Mouse (Mus musculus): ENCODE results near the gene Slc27a5. TPM values are rescaled to one million over a fixed set of nuclear protein-coding genes. Genes with fewer than 3 reads are reported as not detected.

Gene Slc27a5
- polyA plus RNA-seq, 1 experiment from 2014 or later: not detected

GRCm38 (mm10) chr7:13036806-13037205 is 38.8 kb upstream of the Slc27a5 start:
- Histone ChIP-seq H3K36me3 (peaks cover 31% of the 10 kb centered on the region), H3K4me3 (peak overlapping the region; percentile 66), H3K4me1 (peaks cover 41% of the 10 kb centered on the region), H3K9ac (peak overlapping the region; percentile 96), H3K27ac (peak overlapping the region; percentile 100; the same call in 1 of the 2 replicates), H3K27me3 (peaks cover 4% of the 10 kb centered on the region; the same call in 1 of the 2 replicates), H3K4me2 (peak overlapping the region; percentile 82), H3K9me3 (no peaks in the 10 kb centered on the region)
- 29% methylated on average over 4 of the region's 4 CpGs for WGBS
- ATAC-seq (ENCODE audit: borderline replicate concordance, extremely low read depth, low FRiP score, low TSS enrichment): no peak

GRCm38 (mm10) chr7:13035211-13035855 is 37.3 kb upstream of the Slc27a5 start:
- ATAC-seq (ENCODE audit: borderline replicate concordance, extremely low read depth, low FRiP score, low TSS enrichment): no peak
- Histone ChIP-seq H3K36me3 (peaks cover 46% of the 10 kb centered on the region), H3K9ac (no peak overlapping the region), H3K4me3 (peak overlapping the region; percentile 66), H3K27me3 (no peaks in the 10 kb centered on the region), H3K27ac (peak overlapping the region; percentile 92), H3K4me2 (peak overlapping the region; percentile 81), H3K4me1 (peaks cover 41% of the 10 kb centered on the region), H3K9me3 (no peaks in the 10 kb centered on the region)
- WGBS: 79% methylated on average over 17 of the region's 17 CpGs

- Histone ChIP-seq H3K4me3 (peak within 1 kb of the TSS; percentile 66), H3K36me3 (peaks cover 55% of the 10 kb centered on the region), H3K27ac (peak within 1 kb of the TSS; percentile 92), H3K27me3 (no peaks in the 10 kb centered on the region), H3K9me3 (no peaks in the 10 kb centered on the region), H3K9ac (peak within 1 kb of the TSS; percentile 83), H3K4me1 (peaks cover 41% of the 10 kb centered on the region), H3K4me2 (peak within 1 kb of the TSS; percentile 81)
- ATAC-seq (ENCODE audit: borderline replicate concordance, extremely low read depth, low FRiP score, low TSS enrichment): peak; percentile 72
- under 1% methylated on average over 45 of the region's 45 CpGs for WGBS
Measured at GRCm38 (mm10) chr7:13034148-13034977, 36.4 kb upstream of the Slc27a5 start, which contains the start of gene Chmp2a. Gene Chmp2a (minus strand): TSS chr7:13034807.

- ATAC-seq (ENCODE audit: borderline replicate concordance, extremely low read depth, low FRiP score, low TSS enrichment): no peak
- peak overlapping the region; percentile 81 for H3K4me2 ChIP-seq
- H3K27me3 ChIP-seq: no peaks in the 10 kb centered on the region
- 43% methylated on average over 13 of the region's 13 CpGs for WGBS
- H3K9ac ChIP-seq: peak overlapping the region; percentile 83
- H3K4me3 ChIP-seq: peak overlapping the region; percentile 66
- H3K36me3 ChIP-seq: peaks cover 63% of the 10 kb centered on the region
- H3K27ac ChIP-seq: peak overlapping the region; percentile 92
- peaks cover 34% of the 10 kb centered on the region for H3K4me1 ChIP-seq
- no peaks in the 10 kb centered on the region for H3K9me3 ChIP-seq
Measured at GRCm38 (mm10) chr7:13033451-13034147, 35.6 kb upstream of the Slc27a5 start.

- no peak overlapping the region for H3K4me3 ChIP-seq
- H3K4me2 ChIP-seq: no peak overlapping the region
- peaks cover 73% of the 10 kb centered on the region for H3K36me3 ChIP-seq
- 88% methylated on average over 7 of the region's 7 CpGs for WGBS
- H3K9me3 ChIP-seq: no peaks in the 10 kb centered on the region
- no peak overlapping the region for H3K9ac ChIP-seq
- no peaks in the 10 kb centered on the region for H3K27me3 ChIP-seq
- no peak overlapping the region for H3K27ac ChIP-seq
- peaks cover 33% of the 10 kb centered on the region for H3K4me1 ChIP-seq
- ATAC-seq (ENCODE audit: borderline replicate concordance, extremely low read depth, low FRiP score, low TSS enrichment): no peak
Measured at GRCm38 (mm10) chr7:13032541-13032940, 34.5 kb upstream of the Slc27a5 start.

- no peak for ATAC-seq (ENCODE audit: borderline replicate concordance, extremely low read depth, low FRiP score, low TSS enrichment)
- Histone ChIP-seq H3K9ac (no peak overlapping the region), H3K4me3 (no peak overlapping the region), H3K36me3 (peaks cover 79% of the 10 kb centered on the region), H3K4me2 (no peak overlapping the region), H3K27me3 (no peaks in the 10 kb centered on the region), H3K9me3 (no peaks in the 10 kb centered on the region), H3K4me1 (peaks cover 34% of the 10 kb centered on the region), H3K27ac (no peak overlapping the region)
- 67% methylated on average over 2 of the region's 2 CpGs for WGBS
Measured at GRCm38 (mm10) chr7:13031983-13032382, 34.0 kb upstream of the Slc27a5 start.

- no peak overlapping the region for H3K9ac ChIP-seq
- H3K4me3 ChIP-seq: no peak overlapping the region
- peaks cover 85% of the 10 kb centered on the region for H3K36me3 ChIP-seq
- ATAC-seq (ENCODE audit: borderline replicate concordance, extremely low read depth, low FRiP score, low TSS enrichment): no peak
- H3K27me3 ChIP-seq: no peaks in the 10 kb centered on the region
- WGBS: 67% methylated on average over 5 of the region's 5 CpGs
- no peak overlapping the region for H3K4me2 ChIP-seq
- no peak overlapping the region for H3K27ac ChIP-seq
- H3K4me1 ChIP-seq: peaks cover 34% of the 10 kb centered on the region
- no peaks in the 10 kb centered on the region for H3K9me3 ChIP-seq
Measured at GRCm38 (mm10) chr7:13031069-13031468, 33.1 kb upstream of the Slc27a5 start.

GRCm38 (mm10) chr7:13028986-13029385 is 31.0 kb upstream of the Slc27a5 start:
- no peak for ATAC-seq (ENCODE audit: borderline replicate concordance, extremely low read depth, low FRiP score, low TSS enrichment)
- Histone ChIP-seq H3K9me3 (no peaks in the 10 kb centered on the region), H3K36me3 (peaks cover 73% of the 10 kb centered on the region), H3K4me1 (peaks cover 26% of the 10 kb centered on the region), H3K4me2 (no peak overlapping the region), H3K27me3 (no peaks in the 10 kb centered on the region), H3K9ac (no peak overlapping the region), H3K4me3 (no peak overlapping the region), H3K27ac (no peak overlapping the region)
- 87% methylated on average over 4 of the region's 4 CpGs for WGBS

GRCm38 (mm10) chr7:13025511-13026112 is 27.6 kb upstream of the Slc27a5 start:
- ATAC-seq (ENCODE audit: borderline replicate concordance, extremely low read depth, low FRiP score, low TSS enrichment): no peak
- Histone ChIP-seq H3K4me2 (peak overlapping the region; percentile 81), H3K27me3 (no peaks in the 10 kb centered on the region), H3K9ac (peak overlapping the region; percentile 98), H3K27ac (no peak overlapping the region), H3K4me3 (peak overlapping the region; percentile 96), H3K9me3 (no peaks in the 10 kb centered on the region), H3K36me3 (peaks cover 46% of the 10 kb centered on the region), H3K4me1 (peaks cover 20% of the 10 kb centered on the region)
- 25% methylated on average over 4 of the region's 4 CpGs for WGBS

- peak overlapping the region; percentile 81 for H3K4me2 ChIP-seq
- H3K27ac ChIP-seq: peak overlapping the region; percentile 99
- H3K9ac ChIP-seq: peak overlapping the region; percentile 98
- peak overlapping the region; percentile 96 for H3K4me3 ChIP-seq
- peaks cover 38% of the 10 kb centered on the region for H3K36me3 ChIP-seq
- H3K4me1 ChIP-seq: peaks cover 20% of the 10 kb centered on the region
- H3K27me3 ChIP-seq: no peaks in the 10 kb centered on the region
- H3K9me3 ChIP-seq: no peaks in the 10 kb centered on the region
- ATAC-seq (ENCODE audit: borderline replicate concordance, extremely low read depth, low FRiP score, low TSS enrichment): peak; percentile 60
- WGBS: under 1% methylated on average over 44 of the region's 44 CpGs
Measured at GRCm38 (mm10) chr7:13024805-13025204, 26.8 kb upstream of the Slc27a5 start.

GRCm38 (mm10) chr7:13023928-13024731 is 26.1 kb upstream of the Slc27a5 start:
- H3K4me1 ChIP-seq: peaks cover 20% of the 10 kb centered on the region
- H3K4me2 ChIP-seq: peak overlapping the region; percentile 81
- peak overlapping the region; percentile 96 for H3K4me3 ChIP-seq
- H3K27me3 ChIP-seq: no peaks in the 10 kb centered on the region
- peak; percentile 89 for ATAC-seq (ENCODE audit: borderline replicate concordance, extremely low read depth, low FRiP score, low TSS enrichment)
- H3K36me3 ChIP-seq: peaks cover 31% of the 10 kb centered on the region
- peak overlapping the region; percentile 99 for H3K27ac ChIP-seq
- no peaks in the 10 kb centered on the region for H3K9me3 ChIP-seq
- peak overlapping the region; percentile 98 for H3K9ac ChIP-seq
- WGBS: under 1% methylated on average over 90 of the region's 95 CpGs
